Mouse (Mus musculus) G1E (cell line): ENCODE data around the gene Shld2.

Source experiments
- CTCF ChIP-seq: IDR thresholded peaks from 2 replicates; pipeline ENCODE4 v1.5.1; 2012; ENCODE audit warnings: low read depth, low read length, inconsistent platforms, mixed read lengths
- GATA2 ChIP-seq: IDR thresholded peaks from 2 replicates; pipeline ENCODE4 v1.6.1; 2012; ENCODE audit warnings: low read depth, low read length, inconsistent platforms, borderline replicate concordance
- TAL1 ChIP-seq: conservative IDR thresholded peaks from 2 replicates; pipeline ENCODE4 v1.6.1; 2012; ENCODE audit warnings: low read depth, low read length, inconsistent platforms, mixed read lengths

DNA sequence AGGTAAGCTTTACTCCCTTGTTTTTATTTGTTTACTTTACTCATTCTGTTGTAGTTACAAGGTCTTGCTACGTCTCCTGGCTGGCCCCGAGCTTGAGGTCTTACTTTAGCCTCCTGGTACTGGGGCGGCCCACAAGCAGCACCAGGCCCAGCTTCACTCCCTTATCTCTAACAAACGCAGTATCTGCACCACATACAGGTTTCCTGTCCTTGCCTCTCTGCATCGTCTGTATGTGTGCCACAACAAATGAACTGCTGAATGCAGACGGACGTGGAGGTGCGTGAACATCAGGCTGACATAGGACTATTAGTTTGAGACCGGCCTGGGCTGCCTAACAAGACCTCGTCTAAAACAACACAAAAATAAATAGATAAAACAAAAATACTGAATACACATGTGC lies 70.0 kb downstream of the Shld2 start:
- TF ChIP-seq CTCF (no peak), GATA2 (no peak), TAL1 (no peak)
